Mouse (Mus musculus): ENCODE data around the gene Gm28047. TPM values are rescaled to one million over a fixed set of nuclear protein-coding genes. Genes with fewer than 3 reads are reported as not detected.
A peak's percentile ranks its signal among the peaks of the same experiment; 100 is the strongest.

The Gm28047 gene
- polyA plus RNA-seq, 1 experiment from 2014 or later: not detected

GRCm38 (mm10) chr15:102502254-102502840 is 122.5 kb downstream of the Gm28047 start:
- no peak for ATAC-seq (ENCODE audit: low FRiP score)

GRCm38 (mm10) chr15:102501084-102501814 is 123.6 kb downstream of the Gm28047 start:
- 0 out of 2 replicates have a peak, but pooled peaks have one; percentile 6 for ATAC-seq (ENCODE audit: low FRiP score)
- H3K4me3 ChIP-seq (replicated peaks; ENCODE audit: low read length): no peak overlapping the region
- no peak for DNase-seq (ENCODE audit: low spot score)
- H3K4me2 ChIP-seq (replicated peaks): no peak overlapping the region
- WGBS: 88% methylated on average over 19 of the region's 19 CpGs
- H3K36me3 ChIP-seq (replicated peaks; ENCODE audit: control insufficient read depth, insufficient read depth): peaks cover 99% of the 10 kb centered on the region
- no peaks in the 10 kb centered on the region for H3K4me1 ChIP-seq (replicated peaks; ENCODE audit: control insufficient read depth, insufficient read depth, low read length)
- no peak overlapping the region for H3K9ac ChIP-seq
- H3K27ac ChIP-seq: no peak overlapping the region
- no peaks in the 10 kb centered on the region for H3K9me3 ChIP-seq (ENCODE audit: control insufficient read depth, low read length)
- no peaks in the 10 kb centered on the region for H3K27me3 ChIP-seq (ENCODE audit: control insufficient read depth, insufficient read depth, low read length)

More at GRCm38 (mm10) chr15:102502254-102502840, 122.5 kb downstream of the Gm28047 start:
- Histone ChIP-seq H3K27ac (no peak overlapping the region), H3K4me3 (replicated peaks; ENCODE audit: low read length) (no peak overlapping the region), H3K27me3 (ENCODE audit: control insufficient read depth, insufficient read depth, low read length) (no peaks in the 10 kb centered on the region), H3K9ac (no peak overlapping the region), H3K36me3 (replicated peaks; ENCODE audit: control insufficient read depth, insufficient read depth) (peaks cover 96% of the 10 kb centered on the region), H3K9me3 (ENCODE audit: control insufficient read depth, low read length) (no peaks in the 10 kb centered on the region), H3K4me2 (replicated peaks) (no peak overlapping the region), H3K4me1 (replicated peaks; ENCODE audit: control insufficient read depth, insufficient read depth, low read length) (no peaks in the 10 kb centered on the region)
- DNase-seq (ENCODE audit: low spot score): no peak
- WGBS: 82% methylated on average over 9 of the region's 9 CpGs

DNA sequence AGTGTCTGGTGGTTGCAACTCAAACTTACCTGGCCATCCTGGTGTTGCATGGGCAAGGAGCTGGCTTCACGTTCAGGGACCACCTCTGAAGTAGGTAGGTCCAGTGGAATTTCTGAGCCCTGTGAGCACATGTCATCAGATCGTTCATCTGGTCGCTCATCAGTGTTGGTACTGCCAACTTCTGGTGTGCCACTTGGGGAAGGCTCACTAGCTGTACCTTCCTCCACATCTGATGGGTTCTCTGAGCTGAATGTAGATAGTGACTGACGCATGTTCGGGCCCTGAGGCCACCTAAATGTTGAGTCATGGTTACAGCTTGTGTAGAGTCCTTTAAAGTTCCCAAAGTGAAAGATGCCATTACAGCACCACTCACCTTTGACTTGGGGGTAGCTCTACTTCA is 124.4 kb downstream of the Gm28047 start:
- no peaks in the 10 kb centered on the region for H3K9me3 ChIP-seq (ENCODE audit: control insufficient read depth, low read length)
- H3K27ac ChIP-seq: no peak overlapping the region
- H3K4me2 ChIP-seq (replicated peaks): no peak overlapping the region
- H3K36me3 ChIP-seq (replicated peaks; ENCODE audit: control insufficient read depth, insufficient read depth): peaks cover 99% of the 10 kb centered on the region
- H3K4me3 ChIP-seq (replicated peaks; ENCODE audit: low read length): no peak overlapping the region
- H3K9ac ChIP-seq: no peak overlapping the region
- H3K27me3 ChIP-seq (ENCODE audit: control insufficient read depth, insufficient read depth, low read length): no peaks in the 10 kb centered on the region
- no peak for ATAC-seq (ENCODE audit: low FRiP score)
- no peak for DNase-seq (ENCODE audit: low spot score)
- H3K4me1 ChIP-seq (replicated peaks; ENCODE audit: control insufficient read depth, insufficient read depth, low read length): no peaks in the 10 kb centered on the region
- 95% methylated on average over 5 of the region's 5 CpGs for whole genome bisulfite sequencing

- Histone ChIP-seq H3K36me3 (replicated peaks; ENCODE audit: control insufficient read depth, insufficient read depth) (peaks cover 99% of the 10 kb centered on the region), H3K27ac (no peak overlapping the region), H3K4me1 (replicated peaks; ENCODE audit: control insufficient read depth, insufficient read depth, low read length) (no peaks in the 10 kb centered on the region), H3K27me3 (ENCODE audit: control insufficient read depth, insufficient read depth, low read length) (no peaks in the 10 kb centered on the region), H3K4me2 (replicated peaks) (no peak overlapping the region), H3K9me3 (ENCODE audit: control insufficient read depth, low read length) (no peaks in the 10 kb centered on the region), H3K9ac (no peak overlapping the region), H3K4me3 (replicated peaks; ENCODE audit: low read length) (no peak overlapping the region)
- 91% methylated on average over 6 of the region's 6 CpGs for WGBS
- no peak for ATAC-seq (ENCODE audit: low FRiP score)
- DNase-seq (ENCODE audit: low spot score): no peak
These were observed 125.0 kb downstream of the Gm28047 start for GRCm38 (mm10) chr15:102499851-102500250.

DNA sequence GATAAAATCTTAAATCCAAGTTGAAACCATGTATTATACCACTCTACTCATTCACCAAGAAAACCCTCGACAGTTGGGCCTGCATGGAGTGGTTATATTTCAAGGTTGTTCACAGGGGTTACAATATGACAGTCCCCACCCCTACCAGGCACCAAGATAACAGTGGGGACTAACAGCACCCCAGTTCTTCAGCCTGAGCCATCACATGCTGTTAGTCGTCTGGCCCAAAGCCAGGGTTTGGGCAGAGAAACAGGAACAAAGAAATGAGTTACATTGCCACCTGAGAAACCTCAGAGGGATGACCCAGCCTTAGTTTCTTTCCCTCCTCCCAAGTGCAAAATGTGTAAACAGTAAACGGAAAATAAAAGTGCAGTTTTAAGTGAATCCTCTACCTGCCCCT is 125.5 kb downstream of the Gm28047 start:
- Histone ChIP-seq H3K4me1 (replicated peaks; ENCODE audit: control insufficient read depth, insufficient read depth, low read length) (no peaks in the 10 kb centered on the region), H3K9me3 (ENCODE audit: control insufficient read depth, low read length) (no peaks in the 10 kb centered on the region), H3K27ac (no peak overlapping the region), H3K4me3 (replicated peaks; ENCODE audit: low read length) (no peak overlapping the region), H3K36me3 (replicated peaks; ENCODE audit: control insufficient read depth, insufficient read depth) (peaks cover 99% of the 10 kb centered on the region), H3K9ac (no peak overlapping the region), H3K4me2 (replicated peaks) (no peak overlapping the region), H3K27me3 (ENCODE audit: control insufficient read depth, insufficient read depth, low read length) (no peaks in the 10 kb centered on the region)
- ATAC-seq (ENCODE audit: low FRiP score) (no peak), DNase-seq (ENCODE audit: low spot score) (no peak)
- 69% methylated on average over 3 of the region's 3 CpGs for WGBS

GRCm38 (mm10) chr15:102498322-102498721 is 126.5 kb downstream of the Gm28047 start:
- Histone ChIP-seq H3K27ac (no peak overlapping the region), H3K4me1 (replicated peaks; ENCODE audit: control insufficient read depth, insufficient read depth, low read length) (no peaks in the 10 kb centered on the region), H3K9me3 (ENCODE audit: control insufficient read depth, low read length) (no peaks in the 10 kb centered on the region), H3K4me2 (replicated peaks) (no peak overlapping the region), H3K4me3 (replicated peaks; ENCODE audit: low read length) (no peak overlapping the region), H3K27me3 (ENCODE audit: control insufficient read depth, insufficient read depth, low read length) (no peaks in the 10 kb centered on the region), H3K9ac (no peak overlapping the region), H3K36me3 (replicated peaks; ENCODE audit: control insufficient read depth, insufficient read depth) (peaks cover 99% of the 10 kb centered on the region)
- 91% methylated on average over 3 of the region's 3 CpGs for WGBS
- DNase-seq (ENCODE audit: low spot score) (no peak), ATAC-seq (ENCODE audit: low FRiP score) (no peak)

DNA sequence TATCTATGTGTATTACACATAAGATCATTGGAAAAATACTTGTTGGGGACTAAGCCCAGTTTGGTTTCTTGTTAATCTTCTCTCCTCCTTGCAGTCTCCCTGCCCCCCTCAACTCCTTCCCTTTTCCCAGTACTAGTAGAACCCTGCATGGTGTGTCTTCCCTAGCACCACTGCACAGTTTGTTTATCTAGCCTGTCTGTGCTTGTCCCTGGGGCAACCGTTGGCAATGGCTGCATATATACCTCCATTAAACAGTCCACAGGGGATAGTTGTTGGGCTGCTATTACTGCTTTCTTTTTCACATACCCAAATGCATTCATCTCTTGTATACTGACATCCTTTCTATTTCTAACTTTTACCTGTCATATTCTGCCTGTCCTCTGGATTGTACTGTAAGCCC is 137.2 kb downstream of the Gm28047 start:
- ATAC-seq (ENCODE audit: low FRiP score) (no peak), DNase-seq (ENCODE audit: low spot score) (no peak)
- H3K9ac ChIP-seq: no peak overlapping the region
- H3K36me3 ChIP-seq (replicated peaks; ENCODE audit: control insufficient read depth, insufficient read depth): peaks cover 92% of the 10 kb centered on the region
- H3K27ac ChIP-seq: no peak overlapping the region
- H3K4me2 ChIP-seq (replicated peaks): no peak overlapping the region
- no peaks in the 10 kb centered on the region for H3K4me1 ChIP-seq (replicated peaks; ENCODE audit: control insufficient read depth, insufficient read depth, low read length)
- no peak overlapping the region for H3K4me3 ChIP-seq (replicated peaks; ENCODE audit: low read length)
- H3K27me3 ChIP-seq (ENCODE audit: control insufficient read depth, insufficient read depth, low read length): no peaks in the 10 kb centered on the region
- no peaks in the 10 kb centered on the region for H3K9me3 ChIP-seq (ENCODE audit: control insufficient read depth, low read length)
- 81% methylated on average over 1 of the region's 1 CpGs for WGBS

DNA sequence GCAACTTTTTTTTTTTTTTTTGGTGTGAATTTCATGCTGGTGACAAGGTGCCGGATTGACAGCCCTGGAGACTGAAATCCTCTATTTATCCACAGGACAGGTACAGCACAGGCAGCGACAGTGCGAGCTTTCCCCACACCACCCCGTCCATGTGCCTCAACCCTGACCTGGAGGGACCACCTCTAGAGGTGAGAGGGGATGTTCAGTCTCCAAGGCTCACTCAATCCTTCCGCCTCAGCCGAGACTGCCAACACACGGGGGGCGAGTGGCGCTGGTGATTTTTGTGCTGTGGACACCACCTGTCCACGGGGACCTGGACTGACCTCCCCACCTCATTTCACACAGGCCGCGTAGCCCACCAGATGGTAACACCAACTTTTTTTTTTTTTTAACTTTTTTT is 139.0 kb downstream of the Gm28047 start:
- Histone ChIP-seq H3K4me3 (replicated peaks; ENCODE audit: low read length) (no peak overlapping the region), H3K4me1 (replicated peaks; ENCODE audit: control insufficient read depth, insufficient read depth, low read length) (no peaks in the 10 kb centered on the region), H3K36me3 (replicated peaks; ENCODE audit: control insufficient read depth, insufficient read depth) (peaks cover 94% of the 10 kb centered on the region), H3K27ac (no peak overlapping the region), H3K27me3 (ENCODE audit: control insufficient read depth, insufficient read depth, low read length) (no peaks in the 10 kb centered on the region), H3K4me2 (replicated peaks) (no peak overlapping the region), H3K9me3 (ENCODE audit: control insufficient read depth, low read length) (no peaks in the 10 kb centered on the region), H3K9ac (no peak overlapping the region)
- 92% methylated on average over 12 of the region's 12 CpGs for WGBS
- ATAC-seq (ENCODE audit: low FRiP score) (no peak), DNase-seq (ENCODE audit: low spot score) (no peak)

- Histone ChIP-seq H3K4me2 (replicated peaks) (no peak overlapping the region), H3K27me3 (ENCODE audit: control insufficient read depth, insufficient read depth, low read length) (no peaks in the 10 kb centered on the region), H3K36me3 (replicated peaks; ENCODE audit: control insufficient read depth, insufficient read depth) (peaks cover 93% of the 10 kb centered on the region), H3K9ac (no peak overlapping the region), H3K27ac (no peak overlapping the region), H3K9me3 (ENCODE audit: control insufficient read depth, low read length) (no peaks in the 10 kb centered on the region), H3K4me1 (replicated peaks; ENCODE audit: control insufficient read depth, insufficient read depth, low read length) (no peaks in the 10 kb centered on the region), H3K4me3 (replicated peaks; ENCODE audit: low read length) (no peak overlapping the region)
- 91% methylated on average over 3 of the region's 3 CpGs for WGBS
- DNase-seq (ENCODE audit: low spot score) (no peak), ATAC-seq (ENCODE audit: low FRiP score) (no peak)
These were observed 141.7 kb downstream of the Gm28047 start for GRCm38 (mm10) chr15:102483136-102483535.
